Mouse (Mus musculus) megakaryocyte, embryonic 14.5 days (primary cell): ENCODE measurements around the gene Gm6899.

ENCODE experiments used
- FLI1 ChIP-seq: IDR thresholded peaks from 2 replicates; pipeline ENCODE4 v1.6.1; 2012; ENCODE audit warnings: low read length, inconsistent platforms, mixed read lengths
- GATA1 ChIP-seq: IDR thresholded peaks from 3 replicates; pipeline ENCODE4 v1.6.1; 2012; ENCODE audit warnings: mixed read lengths, low read length, inconsistent platforms, borderline replicate concordance

DNA sequence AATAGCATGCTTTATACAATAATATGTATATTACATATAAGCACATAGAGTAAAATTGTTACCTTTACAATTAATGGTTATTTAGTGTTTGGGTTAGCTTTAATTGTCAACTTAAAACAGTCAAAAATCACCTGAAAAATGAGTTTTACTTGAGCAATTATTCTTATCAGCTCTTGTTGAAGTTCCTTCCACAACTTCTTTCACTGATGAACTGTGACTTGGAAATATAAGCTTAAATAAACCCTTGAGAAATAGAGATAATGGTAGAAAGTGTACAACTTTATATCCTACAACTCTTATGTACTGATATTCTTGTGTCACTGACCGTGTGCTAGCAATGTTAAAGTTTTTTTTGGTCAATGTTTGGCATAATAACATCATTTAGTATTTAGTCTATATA lies 43.2 kb downstream of the Gm6899 start:
- TF ChIP-seq GATA1 (no peak), FLI1 (no peak)
